Comparison of ENCODE assay signal across 8 mouse cellular contexts in the genomic region with DNA sequence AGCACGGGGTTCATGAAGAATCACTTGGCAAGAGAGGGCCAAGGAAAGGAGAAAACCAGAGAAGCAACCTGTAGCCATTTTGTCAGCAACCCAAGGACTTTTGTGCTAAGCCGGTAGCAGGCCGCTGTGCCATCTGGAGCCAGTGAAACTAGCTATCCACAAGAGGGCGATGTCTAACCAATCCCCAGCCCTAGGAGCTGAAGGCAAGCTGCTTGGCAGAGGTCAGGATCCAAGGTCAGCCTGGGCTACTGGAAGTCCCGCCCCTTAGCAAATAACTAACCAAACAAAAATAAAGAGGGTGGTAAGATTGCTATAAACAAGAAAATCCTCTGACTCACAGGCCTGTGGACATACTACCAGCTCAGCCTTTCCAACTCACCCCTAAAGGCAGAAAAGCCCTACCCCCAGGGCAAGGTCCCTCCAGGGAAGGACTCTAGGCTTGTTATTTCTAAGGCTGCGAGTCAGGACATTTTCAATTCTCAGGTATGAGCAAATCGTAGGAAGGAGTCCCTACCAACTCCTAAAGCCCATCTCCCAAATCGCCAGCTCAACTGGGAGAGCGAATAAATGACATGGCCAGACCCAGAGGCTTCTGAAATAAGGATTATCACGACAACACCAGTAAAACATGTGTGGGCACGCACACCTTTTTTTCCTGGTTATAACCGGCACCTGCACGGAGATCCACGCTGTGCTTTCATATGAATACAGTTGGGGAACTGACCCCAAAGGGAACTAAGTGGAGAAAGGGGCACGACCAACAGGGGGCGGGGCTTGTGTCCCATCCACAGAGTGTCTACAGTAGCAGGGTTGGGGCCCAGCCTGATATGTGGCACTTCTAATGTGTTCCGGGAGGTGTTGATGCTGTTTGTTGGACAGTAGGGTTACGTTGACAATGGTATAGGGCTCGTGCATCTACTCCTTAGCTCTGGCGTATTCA. TPM values are rescaled to one million over a fixed set of nuclear protein-coding genes. Genes with fewer than 3 reads are reported as not detected.
DNase-seq lines count a peak whose midpoint lies in the region; ATAC-seq and TF ChIP-seq lines count a peak whose summit lies in the region.

No protein-coding gene starts in this region.

- no peak overlapping the region for H3K4me2 ChIP-seq in forebrain, embryonic 13.5 days
- no peak overlapping the region for H3K4me2 ChIP-seq in kidney, postnatal 0 days (ENCODE audit: low read length)

- H3K4me3 ChIP-seq in bone marrow, adult 2 months (replicated peaks; ENCODE audit: control insufficient read depth, low read depth, low read length) = no peak overlapping the region
- no peak overlapping the region for H3K4me3 ChIP-seq in forebrain, embryonic 13.5 days
- no peak overlapping the region for H3K4me3 ChIP-seq in kidney, postnatal 0 days (replicated peaks; ENCODE audit: low read depth, low read length)
- no peak overlapping the region for H3K4me3 ChIP-seq in lung, adult 2 months (replicated peaks; ENCODE audit: extremely low read depth, low read depth, low read length)
- H3K4me3 ChIP-seq in small intestine, adult 2 months (ENCODE audit: low read depth, low read length) = no peak overlapping the region

- H3K27me3 ChIP-seq in forebrain, embryonic 13.5 days = no peaks in the 10 kb centered on the region; the same call in 1 of the 2 replicates
- no peaks in the 10 kb centered on the region for H3K27me3 ChIP-seq in kidney, postnatal 0 days (ENCODE audit: insufficient read depth, low read length)
- H3K27me3 ChIP-seq in small intestine, adult 2 months (ENCODE audit: control insufficient read depth, insufficient read depth, low read length) = no peaks in the 10 kb centered on the region

- WGBS in bone marrow, adult 2 months = 53% methylated on average over 20 of the region's 20 CpGs
- WGBS in forebrain, embryonic 13.5 days = 68% methylated on average over 20 of the region's 20 CpGs
- 68% methylated on average over 20 of the region's 20 CpGs for WGBS in kidney, postnatal 0 days
- 74% methylated on average over 20 of the region's 20 CpGs for WGBS in lung, adult 2 months
- 64% methylated on average over 20 of the region's 20 CpGs for WGBS in small intestine, adult 2 months

- no peak for TF ChIP-seq POLR2A in bone marrow, adult 2 months (IDR thresholded peaks at IDR 0.05; ENCODE audit: borderline replicate concordance, control insufficient read depth, low read depth, low read length)
- no peak for TF ChIP-seq POLR2A in lung, adult 2 months (IDR thresholded peaks at IDR 0.05; ENCODE audit: borderline replicate concordance, extremely low read depth, low read depth, low read length)
- no peak for TF ChIP-seq POLR2A in small intestine, adult 2 months (IDR thresholded peaks at IDR 0.05; ENCODE audit: low read depth, low read length)

- TF ChIP-seq CTCF in bone marrow, adult 2 months (IDR thresholded peaks at IDR 0.05; ENCODE audit: control insufficient read depth, insufficient read depth, low read length) = peak; percentile 74
- peak; percentile 86 for TF ChIP-seq CTCF in kidney, postnatal 0 days (IDR thresholded peaks at IDR 0.05; ENCODE audit: low read depth)
- peak; percentile 56 for TF ChIP-seq CTCF in lung, adult 2 months (IDR thresholded peaks at IDR 0.05; ENCODE audit: insufficient read depth, low read length)
- TF ChIP-seq CTCF in small intestine, adult 2 months (IDR thresholded peaks at IDR 0.05; ENCODE audit: extremely low read depth, insufficient read length, insufficient replicate concordance, low read depth, low read length) = peak; percentile 67; the same call in 1 of the 2 replicates

- H3K36me3 ChIP-seq in forebrain, embryonic 13.5 days (ENCODE audit: poor library complexity, severe bottlenecking) = no peaks in the 10 kb centered on the region
- no peaks in the 10 kb centered on the region for H3K36me3 ChIP-seq in kidney, postnatal 0 days (ENCODE audit: insufficient read depth, low read length)
- H3K36me3 ChIP-seq in small intestine, adult 2 months (ENCODE audit: control insufficient read depth, insufficient read depth, low read length) = no peaks in the 10 kb centered on the region

- H3K9me3 ChIP-seq in forebrain, embryonic 13.5 days (replicated peaks) = no peaks in the 10 kb centered on the region
- H3K9me3 ChIP-seq in kidney, postnatal 0 days (replicated peaks; ENCODE audit: low read length) = no peaks in the 10 kb centered on the region

- 0 out of 2 replicates have a peak overlapping the region, but pooled peaks have one; percentile 10 for H3K27ac ChIP-seq in bone marrow, adult 2 months (ENCODE audit: control insufficient read depth, insufficient read depth, low read depth, low read length, poor library complexity)
- no peak overlapping the region for H3K27ac ChIP-seq in forebrain, embryonic 13.5 days
- H3K27ac ChIP-seq in kidney, postnatal 0 days = peak overlapping the region; percentile 22; the same call in 1 of the 2 replicates
- no peak overlapping the region for H3K27ac ChIP-seq in small intestine, adult 2 months (ENCODE audit: insufficient read depth, low read depth, low read length)

- no peak overlapping the region for H3K9ac ChIP-seq in forebrain, embryonic 13.5 days
- no peak overlapping the region for H3K9ac ChIP-seq in kidney, postnatal 0 days (ENCODE audit: low read depth, low read length)

- DNase-seq in frontal cortex, postnatal 10 days (ENCODE audit: low spot score in 2 of 2) = no peak
- DNase-seq in 3T3-L1 (ENCODE audit: low read depth, low spot score) = peak; percentile 78
- peak; percentile 86 for DNase-seq in kidney, postnatal 0 days (ENCODE audit: low spot score)
- DNase-seq in lung, adult 2 months = no peak

- peaks cover 7% of the 10 kb centered on the region; the same call in 1 of the 2 replicates for H3K4me1 ChIP-seq in bone marrow, adult 2 months (ENCODE audit: control insufficient read depth, insufficient read depth, low read length)
- peaks cover 17% of the 10 kb centered on the region for H3K4me1 ChIP-seq in forebrain, embryonic 13.5 days
- H3K4me1 ChIP-seq in kidney, postnatal 0 days (replicated peaks; ENCODE audit: insufficient read depth, low read length) = no peaks in the 10 kb centered on the region
- no peaks in the 10 kb centered on the region for H3K4me1 ChIP-seq in lung, adult 2 months (ENCODE audit: control insufficient read depth, insufficient read depth, low read length)
- peaks cover 3% of the 10 kb centered on the region; the same call in 1 of the 2 replicates for H3K4me1 ChIP-seq in small intestine, adult 2 months (ENCODE audit: control insufficient read depth, insufficient read depth, insufficient read length, low read length)

- peak; percentile 64 for ATAC-seq in frontal cortex, adult (ENCODE audit: low TSS enrichment)
- ATAC-seq in forebrain, embryonic 13.5 days = peak; percentile 58; the same call in 1 of the 2 replicates
- ATAC-seq in kidney, postnatal 0 days (replicated peaks; ENCODE audit: low FRiP score, low read depth) = peak; percentile 87

RNA-seq across cellular contexts. Expression of a gene that starts 42.0 kb away (rescaled TPM):
- polyA plus RNA-seq in bone marrow, adult 2 months (2011; ENCODE audit: insufficient read depth, insufficient read length, low replicate concordance, missing spikeins) = not detected in 2 replicates
- not detected in 2 replicates for polyA plus RNA-seq in forebrain, embryonic 13.5 days (2015; fragmentation: Nextera tagmentation; extraction: Ambion mirVana)
- not detected in 2 replicates for polyA plus RNA-seq in kidney, postnatal 0 days (2015; fragmentation: Nextera tagmentation; extraction: Ambion mirVana)
- polyA plus RNA-seq in lung, adult 2 months (2012; rRNA removed) = not detected in 2 replicates
- polyA plus RNA-seq in small intestine, adult 2 months (2012; rRNA removed) = not detected in 2 replicates

RNA-seq across cellular contexts. Expression of a gene that starts 57.4 kb away (rescaled TPM):
- 1.9 and 4.1 TPM in 2 replicates for polyA plus RNA-seq in bone marrow, adult 2 months (2011; ENCODE audit: insufficient read depth, insufficient read length, low replicate concordance, missing spikeins)
- polyA plus RNA-seq in forebrain, embryonic 13.5 days (2015; fragmentation: Nextera tagmentation; extraction: Ambion mirVana) = 26.3 and 32.4 TPM in 2 replicates
- polyA plus RNA-seq in kidney, postnatal 0 days (2015; fragmentation: Nextera tagmentation; extraction: Ambion mirVana) = 23.6 and 26.2 TPM in 2 replicates
- polyA plus RNA-seq in lung, adult 2 months (2012; rRNA removed) = 11.8 and 16.5 TPM in 2 replicates
- 34.0 and 37.6 TPM in 2 replicates for polyA plus RNA-seq in small intestine, adult 2 months (2012; rRNA removed)

Comparison
In these comparisons a context has a peak if more than half of its experiments do, and no peak if none do; other contexts are left out.
1. DNase-seq: peak in 3T3-L1 (single experiment) and kidney, postnatal 0 days (single experiment); none in frontal cortex, postnatal 10 days (0 of 2) and lung, adult 2 months (single experiment).
2. H3K27ac ChIP-seq: peak in bone marrow, adult 2 months (single experiment) and kidney, postnatal 0 days (single experiment); none in forebrain, embryonic 13.5 days (single experiment) and small intestine, adult 2 months (single experiment).
3. Peak in every context shown above with its lines, with median percentiles within 50 percentile points of each other: ATAC-seq and CTCF ChIP-seq.